Mouse (Mus musculus): Measurements from ENCODE around the gene B3glct.

DNA sequence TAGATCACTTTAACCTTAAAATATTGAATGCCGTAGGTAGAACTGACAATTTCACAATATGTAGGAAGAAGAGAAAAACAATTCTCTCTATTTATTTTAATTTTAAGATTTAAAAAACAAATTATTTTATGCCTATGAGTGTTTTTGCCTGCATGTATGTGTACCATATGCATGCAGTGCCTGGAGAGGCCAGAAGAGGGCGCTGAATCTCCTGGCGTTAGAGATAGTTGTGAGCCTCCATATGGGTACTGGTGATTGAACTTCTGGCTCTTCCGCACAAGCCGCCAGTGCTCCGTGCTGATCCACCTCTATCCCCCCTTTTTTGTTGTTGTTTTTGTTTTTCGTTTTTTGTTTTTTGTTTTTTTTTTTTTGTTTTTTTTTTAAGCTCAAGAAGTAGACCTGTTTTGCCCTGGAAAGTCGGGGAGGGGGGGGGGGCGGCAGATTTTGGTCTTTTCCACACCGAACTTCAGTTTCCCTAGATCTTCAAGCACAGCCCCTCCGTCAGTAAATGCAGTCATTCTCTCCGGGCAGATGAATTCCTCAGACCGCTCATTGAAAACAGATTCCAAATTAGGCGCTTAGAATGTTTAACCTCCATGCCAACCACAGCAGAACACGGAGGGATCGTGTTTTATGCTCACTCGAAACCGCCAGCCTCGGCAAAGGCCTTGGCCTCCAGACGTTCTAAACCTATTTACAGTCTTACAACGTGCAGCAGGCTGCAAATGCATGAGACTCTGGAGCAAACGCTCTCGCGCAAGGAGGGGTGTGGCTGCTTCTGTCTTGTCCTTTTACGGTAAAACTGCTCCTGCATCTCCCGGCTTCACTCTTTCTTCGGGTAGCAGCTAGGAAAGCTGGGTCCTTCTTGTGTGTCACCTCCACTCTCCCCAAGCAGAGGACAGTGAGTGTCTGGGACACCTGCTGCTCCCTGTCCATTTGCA lies 70.9 kb downstream of the B3glct start:
- TF ChIP-seq TAL1 (IDR thresholded peaks at IDR 0.05; ENCODE audit: low read length) (no peak), GATA1 (IDR thresholded peaks at IDR 0.05; ENCODE audit: low read length) (no peak)
